Mouse (Mus musculus) right cerebral cortex, postnatal 25 days (tissue): ENCODE data around the gene C1rl.
"Not testable (repeated sequence)": the region's sequence is repeated elsewhere in the genome, so short reads cannot be mapped to it uniquely, and the experiment has no call there.

Source experiments
- DNase-seq: peaks from one replicate; pipeline ENCODE4 v3.0.0; 2022

Gene C1rl

DNA sequence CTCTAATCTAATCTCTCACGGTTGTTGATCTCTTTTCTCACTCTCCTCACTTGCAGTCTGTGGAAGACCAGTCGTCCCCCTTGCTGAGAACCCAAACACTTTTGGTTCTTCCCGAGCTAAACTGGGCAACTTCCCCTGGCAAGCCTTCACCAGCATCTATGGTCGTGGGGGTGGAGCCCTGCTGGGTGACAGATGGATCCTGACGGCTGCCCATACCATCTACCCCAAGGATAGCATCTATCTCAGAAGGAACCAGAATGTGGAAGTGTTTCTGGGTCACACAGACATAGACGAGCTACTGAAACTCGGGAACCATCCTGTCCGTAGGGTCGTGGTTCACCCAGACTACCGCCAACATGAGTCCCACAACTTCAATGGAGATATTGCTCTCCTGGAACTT is 15.4 kb downstream of the C1rl start:
- DNase-seq: no peak

GRCm38 (mm10) chr6:124509192-124509591 is 16.3 kb downstream of the C1rl start:
- not testable (repeated sequence) for DNase-seq

GRCm38 (mm10) chr6:124511936-124512335 is 19.0 kb downstream of the C1rl start:
- DNase-seq: no peak

DNA sequence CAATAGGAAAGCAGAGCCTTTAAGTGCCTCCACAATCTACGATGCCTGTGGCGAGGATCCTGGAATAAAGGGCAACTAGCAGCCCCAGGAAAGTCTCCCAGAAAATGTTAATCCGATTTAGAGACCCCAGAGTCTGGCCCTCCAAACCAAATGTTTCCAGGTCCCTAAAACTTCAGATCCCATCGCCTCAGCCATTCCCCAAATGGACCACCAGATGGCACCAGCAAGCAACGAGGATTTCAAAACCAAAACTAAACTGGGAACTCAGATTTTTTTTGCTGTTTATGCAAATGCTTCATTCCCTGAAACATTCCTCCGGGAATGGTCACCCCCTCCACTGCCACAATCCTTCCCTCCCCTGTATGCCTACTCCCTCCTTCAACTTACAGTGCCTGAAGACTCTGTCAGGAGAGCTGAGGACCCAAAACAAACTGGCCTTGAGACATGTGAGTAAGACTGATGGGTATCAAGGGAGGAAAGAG is 19.5 kb downstream of the C1rl start, which contains the start of gene C1ra:
TSS of gene C1ra (plus strand) at position 51 of the 482 bp plus-strand sequence.
- DNase-seq: peak; percentile 43

- DNase-seq: not testable (repeated sequence)
These were observed 24.8 kb downstream of the C1rl start for GRCm38 (mm10) chr6:124517733-124518132.

DNA sequence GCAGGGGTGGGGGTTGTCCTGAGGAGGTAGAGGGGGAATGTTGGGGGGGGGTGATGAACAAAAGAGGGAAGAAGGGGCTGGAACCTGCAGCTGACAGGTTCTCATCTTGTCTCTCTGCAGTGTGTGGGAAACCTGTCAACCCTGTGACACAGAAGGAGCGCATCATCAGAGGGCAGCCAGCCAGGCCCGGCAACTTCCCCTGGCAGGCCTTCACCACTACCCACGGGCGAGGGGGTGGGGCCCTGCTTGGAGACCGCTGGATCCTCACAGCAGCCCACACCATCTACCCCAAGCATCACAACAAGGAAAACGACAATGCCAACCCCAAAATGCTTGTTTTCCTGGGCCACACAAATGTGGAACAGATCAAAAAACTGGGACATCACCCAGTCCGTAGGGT is 29.2 kb downstream of the C1rl start:
- peak; percentile 35 for DNase-seq

DNA sequence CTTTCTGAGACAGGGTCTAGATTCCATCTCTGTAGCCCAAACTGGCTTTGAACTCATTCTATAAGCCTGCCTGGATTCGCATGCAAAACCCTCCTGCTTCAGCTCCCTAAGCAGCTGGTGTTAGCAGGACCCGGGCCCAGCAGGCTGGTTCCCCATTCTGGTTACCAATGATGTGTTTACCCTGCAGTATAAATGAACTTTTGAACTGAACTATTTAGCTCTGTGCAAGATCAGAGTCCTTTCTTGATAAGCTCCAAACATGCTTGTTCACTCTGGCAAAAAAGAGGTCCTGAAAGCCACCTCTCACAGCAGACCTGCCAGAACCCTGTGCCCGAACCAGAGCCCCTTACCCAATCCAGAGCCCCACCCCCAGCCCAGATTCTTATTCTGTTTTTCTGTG is 35.0 kb downstream of the C1rl start:
- no peak for DNase-seq

- no peak for DNase-seq
These were observed 38.2 kb downstream of the C1rl start for GRCm38 (mm10) chr6:124531077-124531476.

- not testable (repeated sequence) for DNase-seq
These were observed 43.4 kb downstream of the C1rl start for GRCm38 (mm10) chr6:124536125-124536829.

DNA sequence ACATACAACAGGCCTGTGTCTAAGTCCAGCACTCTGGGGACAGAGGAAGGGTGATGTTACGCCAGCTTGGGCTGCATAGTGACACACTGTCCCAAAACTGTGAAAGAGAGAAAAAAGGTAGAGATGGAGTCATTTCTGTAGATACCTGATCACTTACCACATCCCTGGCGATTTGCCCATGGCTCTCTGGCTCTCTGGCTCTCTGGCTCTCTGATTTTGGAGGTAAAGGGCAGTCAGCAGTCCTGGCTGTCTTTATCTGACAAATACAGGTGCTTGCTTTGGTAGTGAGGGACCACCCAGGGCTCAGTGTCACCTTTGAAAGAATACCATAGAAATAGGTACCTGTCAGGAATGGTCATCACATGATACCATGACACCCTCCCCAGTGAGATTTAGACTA is 48.3 kb downstream of the C1rl start:
- DNase-seq: not testable (repeated sequence)

GRCm38 (mm10) chr6:124542284-124542683 is 49.4 kb downstream of the C1rl start, which contains the start of gene C1s1:
C1s1 (minus strand) TSS chr6:124542359.
- DNase-seq: peak; percentile 13

GRCm38 (mm10) chr6:124544466-124544865 is 51.6 kb downstream of the C1rl start:
- no peak for DNase-seq

DNA sequence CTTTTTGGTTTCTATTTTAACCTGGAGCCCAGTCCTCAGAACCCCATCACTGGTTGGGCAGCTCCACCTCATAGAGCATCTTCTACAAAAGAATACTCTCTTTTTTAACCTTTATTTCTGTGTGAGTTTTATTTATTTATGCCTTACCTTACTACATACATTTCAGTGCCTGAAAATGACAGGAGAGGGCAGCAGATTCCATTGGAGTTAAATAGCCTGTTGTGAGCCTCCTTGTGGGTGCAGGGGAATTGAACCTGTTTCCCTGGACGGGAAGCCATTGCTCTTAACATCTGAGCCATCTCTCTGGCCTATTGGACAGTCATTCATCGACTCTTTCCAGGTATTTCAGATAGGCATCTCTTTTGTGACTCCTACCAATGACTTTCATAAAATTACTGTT is 52.5 kb downstream of the C1rl start:
- no peak for DNase-seq

- not testable (repeated sequence) for DNase-seq
These were observed 55.1 kb downstream of the C1rl start for GRCm38 (mm10) chr6:124547979-124548378.

- DNase-seq: no peak
These were observed 56.2 kb downstream of the C1rl start for GRCm38 (mm10) chr6:124549023-124549550.

GRCm38 (mm10) chr6:124552766-124553165 is 59.9 kb downstream of the C1rl start:
- no peak for DNase-seq

- DNase-seq: not testable (repeated sequence)
These were observed 63.0 kb downstream of the C1rl start for GRCm38 (mm10) chr6:124555956-124556355.
